Mouse (Mus musculus): Measurements from ENCODE around the gene Slc9a3r1.

DNA sequence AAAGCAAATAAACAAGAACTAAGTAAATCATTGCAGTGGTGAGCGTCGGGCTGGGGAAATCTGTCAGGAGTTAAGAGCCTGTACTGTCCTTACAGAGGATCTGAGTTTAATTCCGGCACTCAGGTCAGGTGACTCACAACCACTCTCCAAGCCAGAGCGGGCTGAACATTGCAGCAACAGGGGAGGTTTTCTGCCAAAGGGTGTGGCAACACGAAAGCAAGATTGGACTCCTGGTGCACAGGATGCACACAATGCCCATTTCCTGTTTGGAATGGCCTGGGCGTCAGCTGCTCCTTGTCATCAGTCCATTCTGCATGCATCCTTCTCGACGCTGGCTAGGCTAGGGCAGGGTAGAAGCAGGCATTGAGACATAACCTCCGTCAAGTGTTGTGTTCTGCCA, 56.1 kb downstream of the Slc9a3r1 start:
- TF ChIP-seq HCFC1 (IDR thresholded peaks at IDR 0.05; ENCODE audit: borderline replicate concordance, insufficient read depth, low read length) (no peak), ZC3H11A (IDR thresholded peaks at IDR 0.05; ENCODE audit: borderline replicate concordance, low read depth, low read length) (no peak), ZNF384 (IDR thresholded peaks at IDR 0.05; ENCODE audit: low read depth, low read length) (no peak), MAFK (IDR thresholded peaks at IDR 0.05; ENCODE audit: insufficient read depth, low read depth, low read length) (no peak), CHD2 (IDR thresholded peaks at IDR 0.05; ENCODE audit: low read depth, low read length) (no peak)
